Mouse (Mus musculus) neural tube, embryonic 15.5 days (tissue): ENCODE measurements around the gene Nt5c2. TPM values are rescaled to one million over a fixed set of nuclear protein-coding genes. Genes with fewer than 3 reads are reported as not detected.

Source experiments
- ATAC-seq: fragments of 200-750 bp; cut with Nextera tagmentation; 2 replicates; pipeline ENCODE4 v1.8.0; 2017; ENCODE audit warnings: mild to moderate bottlenecking, moderate TSS enrichment, moderate library complexity; ENCODE audit not compliant: low FRiP score
- H3K27ac ChIP-seq: fragments of 300-500 bp; sonication (generic); replicated peaks from 2 replicates; pipeline ENCODE4 v1.5.1; 2015; ENCODE audit warnings: mild to moderate bottlenecking, inconsistent platforms
- H3K27me3 ChIP-seq: fragments of 300-500 bp; sonication (generic); replicated peaks from 2 replicates; pipeline ENCODE4 v1.6.1; 2015; ENCODE audit warnings: inconsistent platforms
- H3K36me3 ChIP-seq: fragments of 300-500 bp; sonication (generic); 2 replicates; pipeline ENCODE4 v1.6.1; 2015; ENCODE audit warnings: inconsistent platforms
- H3K4me1 ChIP-seq: fragments of 300-500 bp; sonication (generic); 2 replicates; pipeline ENCODE4 v1.6.1; 2015; ENCODE audit warnings: inconsistent platforms
- H3K4me2 ChIP-seq: fragments of 300-500 bp; sonication (generic); 2 replicates; pipeline ENCODE4 v1.6.1; 2015; ENCODE audit warnings: inconsistent platforms, mild to moderate bottlenecking, moderate library complexity
- H3K4me3 ChIP-seq: fragments of 300-500 bp; sonication (generic); replicated peaks from 2 replicates; pipeline ENCODE4 v1.5.1; 2015; ENCODE audit warnings: mild to moderate bottlenecking, inconsistent platforms
- H3K9ac ChIP-seq: fragments of 300-500 bp; sonication (generic); replicated peaks from 2 replicates; pipeline ENCODE4 v1.6.1; 2015; ENCODE audit warnings: mild to moderate bottlenecking, inconsistent platforms
- H3K9me3 ChIP-seq: fragments of 300-500 bp; sonication (generic); replicated peaks from 2 replicates; pipeline ENCODE4 v1.6.1; 2016; ENCODE audit warnings: inconsistent platforms
- WGBS: fragments of 180-500 bp; shearing (Covaris S2); methylation state at CpG from one replicate; pipeline ENCODE4 v1.1.7; 2015; ENCODE audit warnings: mixed read lengths; 5-methylcytosine and 5-hydroxymethylcytosine counted together
- polyA plus RNA-seq: library from polyadenylated mRNA; unstranded; fragments of >200 nt; fragmentation: Nextera tagmentation; extraction: Ambion mirVana; gene quantifications from 2 replicates; pipeline ENCODE4 v1.2.1, GENCODE M21; 2015

Gene Nt5c2
- 72.1 and 78.5 TPM in 2 replicates for polyA plus RNA-seq

DNA sequence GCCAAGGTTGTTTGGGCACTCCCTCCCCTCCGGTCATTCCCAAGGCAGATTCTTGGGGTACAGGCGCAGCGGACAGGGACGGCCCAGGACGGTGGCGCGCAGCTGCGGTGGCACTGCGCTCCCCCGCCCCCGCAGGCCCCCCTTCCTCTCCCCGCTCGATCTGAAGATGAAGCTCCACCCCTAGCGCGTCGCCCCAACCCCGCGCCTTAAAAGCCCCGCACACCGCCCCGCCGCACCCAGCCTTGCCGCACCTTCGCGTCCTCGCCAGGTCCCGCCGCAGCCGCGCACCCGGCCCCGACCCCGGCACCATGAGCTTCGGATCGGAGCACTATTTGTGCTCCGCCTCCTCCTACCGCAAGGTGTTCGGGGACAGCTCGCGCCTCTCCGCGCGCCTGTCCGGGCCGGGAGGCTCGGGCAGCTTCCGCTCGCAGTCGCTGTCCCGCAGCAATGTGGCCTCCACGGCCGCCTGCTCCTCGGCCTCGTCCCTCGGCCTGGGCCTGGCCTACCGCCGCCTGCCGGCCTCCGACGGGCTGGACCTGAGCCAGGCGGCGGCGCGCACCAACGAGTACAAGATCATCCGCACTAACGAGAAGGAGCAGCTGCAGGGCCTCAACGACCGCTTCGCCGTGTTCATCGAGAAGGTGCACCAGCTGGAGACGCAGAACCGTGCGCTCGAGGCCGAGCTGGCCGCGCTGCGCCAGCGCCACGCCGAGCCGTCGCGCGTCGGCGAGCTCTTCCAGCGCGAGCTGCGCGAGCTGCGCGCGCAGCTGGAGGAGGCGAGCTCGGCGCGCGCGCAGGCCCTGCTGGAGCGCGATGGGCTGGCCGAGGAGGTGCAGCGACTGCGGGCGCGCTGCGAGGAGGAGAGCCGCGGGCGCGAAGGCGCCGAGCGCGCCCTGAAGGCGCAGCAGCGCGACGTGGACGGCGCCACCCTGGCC lies at the start of gene Nt5c2, which contains the start of gene Ina:
Nt5c2 (minus strand) TSS at position 707 of the 935 bp plus-strand sequence.
Ina (plus strand) TSS at position 252 of the 935 bp plus-strand sequence.
- under 1% methylated on average over 116 of the region's 124 CpGs for WGBS
- peaks cover 24% of the 10 kb centered on the region for H3K4me1 ChIP-seq

DNA sequence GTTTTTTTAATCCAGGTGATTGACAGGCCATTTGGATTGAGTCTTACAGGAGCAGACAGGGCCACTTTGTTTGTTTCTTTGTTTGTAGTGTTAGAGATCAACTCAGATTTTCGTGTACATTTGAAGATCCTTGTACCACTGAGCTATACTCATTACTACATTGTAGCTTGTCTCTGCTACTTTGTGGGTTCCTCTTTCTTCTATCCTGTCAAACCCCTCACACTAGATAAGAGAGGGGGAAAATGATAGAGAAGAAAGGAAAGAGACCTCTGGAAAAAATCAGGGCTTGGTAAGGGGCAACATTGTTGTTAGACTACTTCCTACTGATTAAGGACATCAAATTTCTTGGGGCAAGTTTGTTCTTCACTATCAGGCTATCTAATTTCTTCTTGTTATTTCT lies 42.7 kb upstream of the Nt5c2 start:
- H3K4me3 ChIP-seq: no peak overlapping the region
- H3K4me2 ChIP-seq: no peak overlapping the region
- no peak overlapping the region for H3K9ac ChIP-seq
- WGBS: 72% methylated on average over 1 of the region's 1 CpGs
- no peaks in the 10 kb centered on the region for H3K4me1 ChIP-seq
- ATAC-seq: no peak
- H3K9me3 ChIP-seq: no peaks in the 10 kb centered on the region
- no peaks in the 10 kb centered on the region for H3K27me3 ChIP-seq
- H3K27ac ChIP-seq: no peak overlapping the region
- no peaks in the 10 kb centered on the region for H3K36me3 ChIP-seq

More for the DNA sequence above, at the start of gene Nt5c2, which contains the start of gene Ina:
- peaks cover 6% of the 10 kb centered on the region; the same call in 1 of the 2 replicates for H3K27me3 ChIP-seq
- ATAC-seq: peak; percentile 91
- peak within 1 kb of the TSS; percentile 94 for H3K27ac ChIP-seq
- H3K4me3 ChIP-seq: peak within 1 kb of the TSS; percentile 72
- peak within 1 kb of the TSS; percentile 76 for H3K4me2 ChIP-seq
- H3K9me3 ChIP-seq: no peaks in the 10 kb centered on the region
- peak within 1 kb of the TSS; percentile 85 for H3K9ac ChIP-seq
- H3K36me3 ChIP-seq: no peaks in the 10 kb centered on the region

GRCm38 (mm10) chr19:47053471-47053870 lies 38.5 kb upstream of the Nt5c2 start:
- Histone ChIP-seq H3K4me2 (no peak overlapping the region), H3K27ac (no peak overlapping the region), H3K36me3 (no peaks in the 10 kb centered on the region), H3K9me3 (no peaks in the 10 kb centered on the region), H3K4me1 (peaks cover 16% of the 10 kb centered on the region), H3K27me3 (no peaks in the 10 kb centered on the region), H3K4me3 (no peak overlapping the region), H3K9ac (no peak overlapping the region)
- WGBS: 82% methylated on average over 4 of the region's 4 CpGs
- ATAC-seq: no peak

DNA sequence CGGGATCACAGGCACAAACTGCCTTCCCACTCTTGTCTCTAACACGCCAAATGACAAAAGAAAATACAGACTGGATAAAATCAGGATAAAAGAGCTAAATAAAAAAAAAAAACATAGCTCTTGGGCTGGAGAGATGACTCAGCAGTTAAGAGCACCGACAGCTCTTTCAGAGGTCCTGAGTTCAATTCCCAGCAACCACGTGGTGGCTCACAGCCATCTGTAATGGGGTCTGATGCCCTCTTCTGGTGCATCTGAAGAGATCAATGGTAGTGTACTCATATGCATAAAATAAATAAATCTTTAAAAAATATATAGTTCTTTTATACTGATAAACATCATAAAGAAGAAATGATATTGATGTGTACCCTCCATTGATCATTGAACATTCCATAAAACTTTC lies 38.0 kb upstream of the Nt5c2 start:
- H3K9ac ChIP-seq: no peak overlapping the region
- no peaks in the 10 kb centered on the region for H3K36me3 ChIP-seq
- no peak overlapping the region for H3K4me2 ChIP-seq
- H3K4me1 ChIP-seq: peaks cover 19% of the 10 kb centered on the region
- no peaks in the 10 kb centered on the region for H3K27me3 ChIP-seq
- WGBS: 83% methylated on average over 4 of the region's 4 CpGs
- no peak for ATAC-seq
- H3K4me3 ChIP-seq: no peak overlapping the region
- no peak overlapping the region for H3K27ac ChIP-seq
- no peaks in the 10 kb centered on the region for H3K9me3 ChIP-seq

DNA sequence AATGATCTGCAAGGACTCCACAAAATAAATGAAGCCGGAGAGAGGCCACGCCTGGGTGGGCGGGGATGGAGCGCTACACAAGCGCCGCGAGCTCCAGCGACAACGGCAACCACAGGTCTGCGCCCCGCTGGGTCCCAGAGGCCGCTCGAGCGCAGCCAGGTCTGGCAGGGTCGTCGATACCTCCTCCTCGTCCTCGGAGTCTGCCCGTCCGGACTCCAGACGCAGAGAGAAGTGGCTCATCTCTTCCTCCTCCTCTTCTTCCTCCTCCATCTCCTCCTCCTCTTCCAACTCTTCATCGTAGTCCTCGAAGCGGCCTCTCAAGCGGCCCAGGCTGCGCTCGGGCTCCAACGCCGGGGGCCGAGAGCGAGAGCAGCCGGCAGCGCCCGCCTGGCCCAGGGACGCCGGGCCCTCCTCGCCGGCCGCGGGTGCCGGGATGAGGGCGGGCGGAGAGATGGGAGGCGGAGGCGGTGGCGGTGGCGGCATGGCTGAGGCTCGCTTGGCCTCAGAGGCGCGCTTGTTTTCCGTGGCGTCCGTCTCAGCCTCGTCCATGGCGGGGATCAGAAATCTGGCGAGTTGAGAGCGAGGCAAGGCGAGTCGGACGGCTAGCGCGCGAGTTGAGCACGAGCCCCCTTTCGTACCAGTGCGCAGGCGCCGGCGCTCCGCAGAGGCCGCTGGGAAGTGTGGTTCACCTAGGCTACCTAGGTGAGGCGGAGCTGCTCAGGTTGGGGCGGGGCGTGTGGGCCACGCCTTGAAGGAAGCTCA lies 35.5 kb upstream of the Nt5c2 start, which contains the start of gene Pcgf6:
Pcgf6 (minus strand) TSS at position 636 of the 762 bp plus-strand sequence.
- Histone ChIP-seq H3K4me2 (peak within 1 kb of the TSS; percentile 57), H3K9me3 (no peaks in the 10 kb centered on the region), H3K36me3 (peaks cover 22% of the 10 kb centered on the region), H3K27ac (peak within 1 kb of the TSS; percentile 93), H3K4me3 (peak within 1 kb of the TSS; percentile 91), H3K4me1 (peaks cover 19% of the 10 kb centered on the region), H3K9ac (peak within 1 kb of the TSS; percentile 91), H3K27me3 (no peaks in the 10 kb centered on the region)
- peak; percentile 95 for ATAC-seq
- under 1% methylated on average over 74 of the region's 75 CpGs for WGBS

DNA sequence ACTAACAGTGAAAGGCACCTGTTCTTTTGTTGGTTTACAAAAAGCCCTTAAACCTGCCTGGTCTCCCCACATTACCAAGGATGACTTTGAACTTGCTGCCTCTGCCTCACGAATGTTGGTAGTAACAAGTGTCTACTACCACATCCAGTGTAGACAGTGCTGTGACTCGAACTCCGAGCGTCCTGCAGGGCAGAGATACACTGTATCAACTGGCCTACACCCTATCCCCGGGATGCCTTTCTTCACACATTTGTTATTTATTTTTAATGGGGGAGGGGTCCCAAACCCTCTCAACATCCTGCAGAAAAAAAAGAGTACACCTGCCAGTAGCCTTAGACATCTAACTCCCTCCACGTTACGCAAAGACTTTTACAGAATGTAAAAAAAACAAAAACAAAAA lies 34.9 kb upstream of the Nt5c2 start:
- Histone ChIP-seq H3K4me1 (peaks cover 19% of the 10 kb centered on the region), H3K27ac (peak overlapping the region; percentile 93), H3K27me3 (no peaks in the 10 kb centered on the region), H3K4me2 (peak overlapping the region; percentile 57), H3K36me3 (peaks cover 26% of the 10 kb centered on the region), H3K9ac (peak overlapping the region; percentile 91), H3K4me3 (peak overlapping the region; percentile 91), H3K9me3 (no peaks in the 10 kb centered on the region)
- ATAC-seq: peak; percentile 50
- WGBS: 6% methylated on average over 7 of the region's 7 CpGs

- Histone ChIP-seq H3K4me1 (peaks cover 19% of the 10 kb centered on the region), H3K4me2 (peak overlapping the region; percentile 57), H3K4me3 (0 out of 2 replicates have a peak overlapping the region, but pooled peaks have one; percentile 91), H3K27me3 (no peaks in the 10 kb centered on the region), H3K9ac (no peak overlapping the region), H3K36me3 (peaks cover 27% of the 10 kb centered on the region), H3K27ac (no peak overlapping the region), H3K9me3 (no peaks in the 10 kb centered on the region)
- WGBS: 66% methylated on average over 4 of the region's 4 CpGs
- ATAC-seq: no peak
Measured at GRCm38 (mm10) chr19:47049061-47049460, 34.1 kb upstream of the Nt5c2 start.

DNA sequence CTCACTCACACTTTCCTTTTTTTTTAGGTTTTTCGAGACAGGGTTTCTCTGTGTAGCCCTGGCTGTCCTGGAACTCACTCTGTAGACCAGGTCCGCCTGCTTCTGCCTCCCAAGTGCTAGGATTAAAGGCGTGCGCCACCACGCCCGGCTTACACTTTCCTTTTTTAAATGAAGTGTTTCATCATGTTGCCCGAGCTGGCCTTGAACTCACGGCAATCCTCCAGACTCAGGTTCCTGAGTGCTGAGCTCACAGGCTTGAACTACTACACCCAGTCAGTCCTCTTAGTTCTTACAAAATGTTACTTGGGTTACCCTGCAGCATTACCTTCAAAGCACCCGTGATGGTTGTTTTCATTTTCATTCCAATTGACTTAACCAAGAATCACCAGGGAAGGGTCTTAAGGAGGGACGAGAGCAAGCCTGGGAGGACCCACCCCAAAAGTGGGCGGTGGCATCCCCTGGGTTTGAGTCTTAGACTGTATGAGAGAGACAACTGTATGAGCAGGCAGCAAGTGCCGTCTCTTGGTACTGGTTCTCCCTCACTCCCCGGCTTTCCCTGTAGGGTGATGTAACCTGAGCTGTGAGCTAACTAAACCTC lies 32.4 kb upstream of the Nt5c2 start:
- no peaks in the 10 kb centered on the region for H3K27me3 ChIP-seq
- H3K4me2 ChIP-seq: no peak overlapping the region
- ATAC-seq: no peak
- H3K9me3 ChIP-seq: no peaks in the 10 kb centered on the region
- peaks cover 34% of the 10 kb centered on the region for H3K36me3 ChIP-seq
- 90% methylated on average over 13 of the region's 13 CpGs for WGBS
- H3K4me3 ChIP-seq: no peak overlapping the region
- H3K27ac ChIP-seq: no peak overlapping the region
- H3K9ac ChIP-seq: no peak overlapping the region
- peaks cover 19% of the 10 kb centered on the region for H3K4me1 ChIP-seq

DNA sequence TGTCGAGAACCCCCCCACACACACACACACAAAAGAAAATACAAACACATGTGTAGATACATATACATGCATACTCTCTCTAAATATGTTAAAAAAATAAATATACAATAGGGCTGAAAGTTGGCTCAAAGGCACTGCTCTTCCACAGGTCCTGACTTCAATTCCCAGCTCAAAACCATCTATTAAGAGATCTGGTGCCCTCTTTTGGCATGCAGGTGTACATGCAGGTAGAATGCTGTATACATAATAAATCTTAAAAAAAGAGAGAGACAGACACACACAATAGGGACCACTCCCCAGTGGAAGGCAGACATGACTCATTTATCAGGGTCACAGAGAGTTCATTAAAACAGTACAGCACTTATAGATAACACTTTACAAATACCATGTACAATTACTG lies 31.4 kb upstream of the Nt5c2 start:
- WGBS: 94% methylated on average over 1 of the region's 1 CpGs
- no peak overlapping the region for H3K4me3 ChIP-seq
- H3K4me2 ChIP-seq: no peak overlapping the region
- no peak for ATAC-seq
- no peaks in the 10 kb centered on the region for H3K27me3 ChIP-seq
- peaks cover 19% of the 10 kb centered on the region for H3K4me1 ChIP-seq
- H3K9ac ChIP-seq: no peak overlapping the region
- H3K36me3 ChIP-seq: peaks cover 36% of the 10 kb centered on the region
- no peak overlapping the region for H3K27ac ChIP-seq
- no peaks in the 10 kb centered on the region for H3K9me3 ChIP-seq

DNA sequence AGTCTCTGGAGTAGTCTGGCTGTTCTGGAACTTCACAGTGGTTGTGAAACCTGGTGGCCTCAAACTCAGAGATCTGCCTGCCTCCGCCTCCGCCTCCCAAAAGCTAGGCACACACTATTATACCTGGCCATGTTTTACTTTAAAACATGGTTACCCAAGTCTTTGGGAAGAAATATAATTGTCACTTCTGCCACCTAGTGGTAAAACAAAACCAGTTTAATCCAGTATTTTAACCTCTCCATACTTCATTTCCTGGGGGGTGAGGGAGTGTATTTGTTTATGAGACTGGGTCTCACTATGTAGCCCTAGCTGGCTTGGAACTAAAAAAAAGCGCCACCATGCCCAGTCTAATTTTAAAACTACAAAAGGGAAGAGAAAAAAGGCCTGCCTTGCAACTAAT lies 28.7 kb upstream of the Nt5c2 start:
- no peak overlapping the region for H3K4me3 ChIP-seq
- H3K27ac ChIP-seq: no peak overlapping the region
- H3K4me1 ChIP-seq: peaks cover 3% of the 10 kb centered on the region; the same call in 1 of the 2 replicates
- H3K27me3 ChIP-seq: no peaks in the 10 kb centered on the region
- no peak overlapping the region for H3K9ac ChIP-seq
- 88% methylated on average over 3 of the region's 3 CpGs for WGBS
- no peak for ATAC-seq
- H3K9me3 ChIP-seq: no peaks in the 10 kb centered on the region
- no peak overlapping the region for H3K4me2 ChIP-seq
- peaks cover 59% of the 10 kb centered on the region for H3K36me3 ChIP-seq

DNA sequence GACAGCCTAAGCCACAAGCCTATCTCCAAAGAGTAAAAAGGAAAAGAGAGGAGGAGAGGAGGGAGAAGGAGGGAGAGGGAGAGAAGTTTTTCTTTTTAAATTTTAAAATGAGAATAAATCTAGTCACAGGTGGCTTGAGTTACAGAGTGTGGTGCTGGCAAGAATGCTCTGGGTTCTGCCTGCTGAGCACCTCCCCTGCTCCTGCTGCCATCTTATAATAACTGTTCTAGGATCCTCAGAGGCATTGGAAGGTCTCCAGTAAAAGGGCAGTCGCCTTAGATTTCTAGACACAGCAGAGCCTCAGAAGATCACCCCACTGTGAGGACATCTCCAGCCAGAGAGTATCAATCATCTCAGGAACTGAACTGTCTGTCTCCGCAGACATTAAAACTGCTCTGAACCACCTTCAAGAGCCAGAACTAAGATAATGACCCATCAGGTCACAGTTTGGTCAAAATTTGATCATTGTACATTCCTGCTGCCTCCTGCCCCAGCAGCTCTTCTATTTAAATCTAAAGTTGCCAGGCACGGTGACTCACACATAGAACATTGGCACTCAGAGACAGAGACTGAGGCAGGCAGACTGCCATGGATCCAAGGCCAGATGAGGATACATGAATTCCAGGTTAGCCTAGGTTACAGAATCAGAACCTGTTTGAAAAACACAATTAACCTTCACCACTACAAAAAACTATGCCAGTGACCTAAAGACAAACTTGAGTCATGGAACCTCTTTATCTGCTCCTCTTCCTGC lies 25.9 kb upstream of the Nt5c2 start:
- Histone ChIP-seq H3K27ac (no peak overlapping the region), H3K9me3 (no peaks in the 10 kb centered on the region), H3K4me2 (no peak overlapping the region), H3K4me3 (no peak overlapping the region), H3K4me1 (no peaks in the 10 kb centered on the region), H3K9ac (no peak overlapping the region), H3K36me3 (peaks cover 55% of the 10 kb centered on the region), H3K27me3 (no peaks in the 10 kb centered on the region)
- ATAC-seq: no peak
- WGBS: 91% methylated on average over 3 of the region's 3 CpGs
